Mouse (Mus musculus) liver, embryonic 14.5 days (tissue): ENCODE measurements at regions not wholly inside any gene's neighbourhood (a gene's known extent, or its start where the extent isn't known, plus 50 kb on each side); places are given as distances from the start of the nearest gene placed in this dataset.

Source experiments
- ATAC-seq: fragments of 200-750 bp; cut with Nextera tagmentation; 2 replicates; pipeline ENCODE4 v1.8.0; 2017; ENCODE audit warnings: moderate number of reproducible peaks, mild to moderate bottlenecking, moderate library complexity; ENCODE audit not compliant: insufficient read depth
- DNase-seq, 3 experiments: peaks; one replicate each; pipeline ENCODE4 v3.0.0-alpha.2; 2012 to 2013; ENCODE audit warnings: low read depth in 3 of 3, low spot score in 3 of 3
- H3K27ac ChIP-seq: fragments of 300-500 bp; sonication (generic); 2 replicates; pipeline ENCODE4 v1.5.1; 2014; ENCODE audit warnings: moderate library complexity, mild to moderate bottlenecking, control low read depth, inconsistent platforms
- H3K27me3 ChIP-seq: fragments of 300-500 bp; sonication (generic); 2 replicates; pipeline ENCODE4 v1.6.1; 2014; ENCODE audit warnings: mild to moderate bottlenecking, low read length, moderate library complexity; ENCODE audit not compliant: control insufficient read depth, insufficient read depth
- H3K36me3 ChIP-seq: fragments of 300-500 bp; sonication (generic); replicated peaks from 2 replicates; pipeline ENCODE4 v1.6.1; 2014; ENCODE audit warnings: low read depth; ENCODE audit not compliant: control insufficient read depth, insufficient read depth
- H3K4me1 ChIP-seq, 2 experiments: fragments of 200-500 bp in 1 of 2; fragments of 300-500 bp in 1 of 2; sonication (generic) in 1 of 2; replicated peaks; 2 replicates each; pipeline ENCODE4 v1.6.1; 2012 to 2014; ENCODE audit warnings: antibody characterized with exemption in 1 of 2, inconsistent platforms in 1 of 2, low read length in 1 of 2; ENCODE audit not compliant: control insufficient read depth in 2 of 2, insufficient read depth in 2 of 2
- H3K4me2 ChIP-seq: fragments of 300-500 bp; sonication (generic); 2 replicates; pipeline ENCODE4 v1.6.1; 2014; ENCODE audit warnings: low read depth, mild to moderate bottlenecking, control low read depth, moderate library complexity
- H3K4me3 ChIP-seq, 2 experiments: fragments of 200-500 bp in 1 of 2; fragments of 300-500 bp in 1 of 2; sonication (generic) in 1 of 2; 2 replicates each; pipeline ENCODE4 v1.5.1; 2012 to 2014; ENCODE audit warnings: low read depth in 2 of 2, low read length in 2 of 2, mild to moderate bottlenecking in 2 of 2, control low read depth in 1 of 2, inconsistent platforms in 1 of 2, moderate library complexity in 1 of 2; ENCODE audit not compliant: insufficient read depth in 1 of 2
- H3K9ac ChIP-seq: fragments of 300-500 bp; sonication (generic); replicated peaks from 2 replicates; pipeline ENCODE4 v1.6.1; 2014; ENCODE audit warnings: mild to moderate bottlenecking, control low read depth, moderate library complexity
- H3K9me3 ChIP-seq: fragments of 300-500 bp; sonication (generic); 2 replicates; pipeline ENCODE4 v1.6.1; 2016; ENCODE audit warnings: low read length, mixed read lengths; ENCODE audit not compliant: control insufficient read depth
- CTCF ChIP-seq: IDR thresholded peaks from 2 replicates; pipeline ENCODE4 v1.5.1; 2016; ENCODE audit warnings: antibody characterized with exemption, low read depth, control low read depth
- EP300 ChIP-seq: IDR thresholded peaks from 2 replicates; pipeline ENCODE4 v1.6.1; 2016; ENCODE audit warnings: antibody characterized with exemption, low read depth
- WGBS: fragments of 180-500 bp; shearing (Covaris S2); extraction: QIAGEN DNeasy Blood & Tissue Kit; methylation state at CpG from one replicate; pipeline ENCODE4 v1.1.7; 2014; ENCODE audit not compliant: insufficient replicate concordance; 5-methylcytosine and 5-hydroxymethylcytosine counted together

DNA sequence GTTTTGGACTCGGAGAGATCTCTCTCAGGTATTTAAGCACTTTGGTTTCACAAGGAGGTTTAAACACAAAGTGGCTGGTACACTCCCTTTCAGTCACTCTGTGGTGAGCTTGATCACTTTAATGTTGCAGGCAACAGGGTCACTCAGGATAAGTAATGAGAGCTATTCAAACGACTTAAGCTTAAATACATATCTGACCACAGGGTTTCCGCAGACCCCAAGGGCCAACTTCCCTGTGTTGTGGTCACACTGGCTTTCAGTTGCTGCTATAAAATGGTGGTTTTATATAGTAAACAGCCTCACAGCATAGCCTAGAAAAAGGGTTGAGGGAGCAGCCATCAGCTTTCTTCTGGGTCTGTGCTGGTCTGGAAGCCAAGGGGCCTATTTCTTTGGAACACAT, 225.0 kb downstream of the Agtpbp1 start:
- Histone ChIP-seq H3K36me3 (no peaks in the 10 kb centered on the region), H3K4me1 (no peaks in the 10 kb centered on the region), H3K9ac (no peak overlapping the region), H3K4me3 (no peak overlapping the region), H3K27ac (no peak overlapping the region), H3K4me2 (no peak overlapping the region), H3K27me3 (no peaks in the 10 kb centered on the region), H3K9me3 (no peaks in the 10 kb centered on the region)
- DNase-seq (no peak), ATAC-seq (no peak)
- TF ChIP-seq EP300, result no peak
- no peak for TF ChIP-seq CTCF
- WGBS, result 35% methylated on average over 3 of the region's 3 CpGs

DNA sequence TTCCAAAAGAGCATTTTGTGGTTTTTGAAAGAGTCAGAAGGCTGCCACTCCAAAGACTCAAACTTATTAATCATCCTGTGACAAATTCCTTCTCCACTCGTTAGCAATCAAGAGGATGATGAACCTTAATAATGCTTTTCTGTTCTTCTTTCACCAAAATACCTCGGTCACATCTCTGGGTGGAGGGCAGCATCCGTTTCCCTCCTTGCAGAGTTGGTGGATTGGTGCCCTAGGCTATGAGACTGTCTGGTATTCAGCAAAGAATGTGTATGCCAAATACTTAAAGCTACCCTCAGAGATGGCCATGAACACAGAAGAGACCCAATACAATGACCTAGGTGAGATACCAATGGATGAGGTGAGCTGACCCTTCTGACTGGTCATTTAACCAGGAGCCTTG, 226.6 kb downstream of the Agtpbp1 start:
- H3K27me3 ChIP-seq, result no peaks in the 10 kb centered on the region
- no peaks in the 10 kb centered on the region for H3K36me3 ChIP-seq
- ATAC-seq (no peak), DNase-seq (no peak)
- no peak overlapping the region for H3K27ac ChIP-seq
- no peaks in the 10 kb centered on the region for H3K9me3 ChIP-seq
- TF ChIP-seq CTCF (no peak), EP300 (no peak)
- no peak overlapping the region for H3K4me3 ChIP-seq
- no peak overlapping the region for H3K9ac ChIP-seq
- WGBS, result 45% methylated on average over 3 of the region's 3 CpGs
- no peaks in the 10 kb centered on the region for H3K4me1 ChIP-seq
- H3K4me2 ChIP-seq, result no peak overlapping the region

DNA sequence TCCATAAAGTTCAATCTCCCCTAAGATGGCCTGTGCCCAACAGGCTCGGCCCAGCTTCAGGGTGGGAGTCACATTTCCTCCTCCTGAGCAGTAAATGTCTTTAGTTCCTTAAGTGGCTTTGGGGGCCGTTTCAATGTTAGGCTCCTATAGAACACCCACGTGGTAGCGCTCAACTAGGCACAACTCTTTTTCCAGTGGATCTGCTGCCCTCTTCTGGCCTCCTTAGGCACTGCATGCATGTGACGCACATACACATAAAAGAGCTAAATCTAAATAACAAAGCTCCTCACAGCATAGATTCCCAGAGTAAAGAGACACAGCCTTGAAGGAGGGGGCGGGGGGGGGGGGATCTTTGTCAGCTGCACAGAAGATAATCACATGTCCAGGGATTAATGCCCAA, 233.6 kb downstream of the Agtpbp1 start:
- Histone ChIP-seq H3K9ac (no peak overlapping the region), H3K4me1 (no peaks in the 10 kb centered on the region), H3K27ac (no peak overlapping the region), H3K4me3 (no peak overlapping the region), H3K36me3 (no peaks in the 10 kb centered on the region), H3K4me2 (no peak overlapping the region), H3K27me3 (no peaks in the 10 kb centered on the region), H3K9me3 (no peaks in the 10 kb centered on the region; the same call in 1 of the 2 replicates)
- no peak for ATAC-seq
- TF ChIP-seq EP300 (no peak), CTCF (peak; percentile 41)
- 48% methylated on average over 6 of the region's 6 CpGs for WGBS
- no peak for DNase-seq

DNA sequence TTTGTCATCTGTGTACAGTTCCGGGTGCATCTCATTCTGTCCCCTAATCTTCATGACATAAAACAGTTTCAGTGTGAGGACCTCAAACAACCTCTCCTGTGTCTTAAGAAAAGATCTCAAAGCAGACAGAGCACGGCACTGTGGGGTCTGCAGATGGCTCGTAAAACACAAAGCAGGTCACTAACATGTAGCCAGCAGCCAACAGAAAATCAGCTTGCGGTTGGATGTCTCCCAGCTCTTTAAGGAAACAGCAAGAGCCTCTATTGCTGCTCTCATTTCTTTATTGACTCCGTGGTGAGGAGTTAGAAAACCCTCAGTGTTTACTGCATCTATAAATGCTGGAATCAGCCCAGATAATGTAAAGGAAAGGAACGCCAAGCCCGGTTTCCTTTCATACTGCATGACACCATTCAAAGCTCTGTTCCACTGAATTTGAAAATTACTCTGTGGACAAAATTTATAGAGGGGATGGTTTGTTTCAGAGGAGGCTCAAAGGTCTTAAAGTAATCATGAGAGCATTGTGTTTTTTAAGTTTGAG, 234.3 kb downstream of the Agtpbp1 start:
- no peak for ATAC-seq
- Histone ChIP-seq H3K4me3 (no peak overlapping the region), H3K27me3 (no peaks in the 10 kb centered on the region), H3K9ac (no peak overlapping the region), H3K27ac (no peak overlapping the region), H3K9me3 (no peaks in the 10 kb centered on the region; the same call in 1 of the 2 replicates), H3K36me3 (no peaks in the 10 kb centered on the region), H3K4me2 (no peak overlapping the region), H3K4me1 (no peaks in the 10 kb centered on the region)
- 61% methylated on average over 7 of the region's 7 CpGs for WGBS
- TF ChIP-seq CTCF (no peak), EP300 (no peak)
- no peak for DNase-seq

DNA sequence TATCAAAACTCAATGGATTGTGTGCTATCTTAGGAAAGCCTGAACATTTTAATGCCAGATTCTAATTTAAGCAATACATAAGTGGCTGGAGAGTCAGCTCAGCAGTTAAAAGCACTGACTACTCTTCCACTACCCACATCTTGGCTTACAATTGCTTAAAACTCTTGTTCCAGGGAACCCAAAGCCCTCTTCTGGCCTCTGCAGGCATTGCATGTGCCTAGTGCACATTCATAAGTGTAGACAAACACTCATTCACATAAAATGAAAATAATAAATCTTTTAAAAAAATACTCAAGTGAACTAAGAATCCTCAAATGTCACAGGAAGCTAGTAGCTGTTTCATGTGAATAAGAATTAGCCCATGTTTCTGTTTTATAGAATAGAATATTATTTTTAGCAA, 236.5 kb downstream of the Agtpbp1 start:
- Histone ChIP-seq H3K36me3 (no peaks in the 10 kb centered on the region), H3K9ac (no peak overlapping the region), H3K4me3 (no peak overlapping the region), H3K27ac (no peak overlapping the region), H3K9me3 (no peaks in the 10 kb centered on the region; the same call in 1 of the 2 replicates), H3K4me1 (no peaks in the 10 kb centered on the region), H3K4me2 (no peak overlapping the region), H3K27me3 (no peaks in the 10 kb centered on the region)
- no peak for DNase-seq
- TF ChIP-seq EP300 (no peak), CTCF (no peak)
- ATAC-seq, result no peak

DNA sequence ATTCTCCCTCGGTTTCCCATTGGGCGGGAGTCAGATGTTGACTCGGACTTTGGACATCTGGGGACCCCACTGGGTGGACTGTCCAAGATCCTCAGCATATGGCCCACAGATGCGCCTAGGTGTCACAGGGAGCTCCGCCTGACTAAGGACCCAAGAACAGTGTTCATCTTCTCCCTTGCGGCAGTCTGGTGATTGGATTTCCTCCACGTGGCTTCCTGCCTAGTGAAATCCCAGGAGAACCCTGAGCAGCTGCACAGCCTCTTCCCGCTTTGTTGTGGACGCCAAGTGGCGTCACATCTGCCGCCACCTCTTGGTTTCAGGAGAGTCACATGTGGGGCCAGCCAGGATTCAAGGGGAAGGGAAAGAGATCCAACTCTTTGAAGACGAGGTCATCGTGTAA, 243.2 kb downstream of the Agtpbp1 start:
- Histone ChIP-seq H3K9ac (no peak overlapping the region), H3K4me2 (no peak overlapping the region), H3K36me3 (no peaks in the 10 kb centered on the region), H3K9me3 (no peaks in the 10 kb centered on the region), H3K4me3 (no peak overlapping the region), H3K27ac (no peak overlapping the region), H3K27me3 (no peaks in the 10 kb centered on the region), H3K4me1 (no peaks in the 10 kb centered on the region)
- DNase-seq (no peak), ATAC-seq (no peak)
- 70% methylated on average over 13 of the region's 13 CpGs for WGBS
- TF ChIP-seq EP300 (no peak), CTCF (no peak)
